Mouse (Mus musculus): Measurements from ENCODE around the gene Dmrtc1c2. TPM values are rescaled to one million over a fixed set of nuclear protein-coding genes. Genes with fewer than 3 reads are reported as not detected.
"Not testable (repeated sequence)": the region's sequence is repeated elsewhere in the genome, so short reads cannot be mapped to it uniquely, and the experiment has no call there.

Gene Dmrtc1c2
- not detected for total RNA-seq (2021)
- long read RNA-seq, experiment 1: 0 reads
- long read RNA-seq, experiment 2: 0 reads

GRCm38 (mm10) chrX:102854516-102854915 lies at the start of gene Dmrtc1c2:
Gene Dmrtc1c2 (minus strand): TSS chrX:102854616.
- H3K27ac ChIP-seq; intact Hi-C loops (cut with DNase I); DNase-seq (ENCODE audit: extremely low spot score in 1 of 2, low spot score in 2 of 2); H3K4me3 ChIP-seq: not testable (repeated sequence)

DNA sequence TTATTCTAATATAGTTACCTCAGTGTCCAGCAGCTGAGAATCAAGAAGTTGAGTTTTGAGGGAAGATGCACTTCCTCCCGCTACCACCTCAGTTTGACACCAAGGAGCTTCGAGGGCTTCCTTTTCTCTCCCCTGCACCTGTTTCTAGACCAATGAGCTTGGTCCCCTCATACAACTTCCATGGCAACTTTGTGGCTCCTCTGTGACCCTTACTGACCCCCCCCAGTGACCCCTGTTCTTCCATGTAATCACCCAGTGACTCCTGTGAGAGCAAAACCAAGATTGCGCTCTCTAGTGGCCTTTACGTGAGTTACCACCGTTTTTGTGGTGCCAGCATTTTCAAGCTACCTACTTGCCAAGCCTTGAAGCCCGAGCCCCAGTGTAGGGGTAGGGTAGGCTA lies 13.5 kb upstream of the Dmrtc1c2 start, which contains the start of gene 1700031F05Rik:
Gene 1700031F05Rik (minus strand): TSS at position 101 of the 400 bp plus-strand sequence.
- no peak within 1 kb of the TSS for H3K4me3 ChIP-seq
- no peak for TF ChIP-seq CTCF (IDR thresholded peaks at IDR 0.05)
- intact Hi-C loops (cut with DNase I): no loop called here
- DNase-seq (ENCODE audit: extremely low spot score in 1 of 2, low spot score in 2 of 2): no peak
- no peak within 1 kb of the TSS for H3K27ac ChIP-seq

DNA sequence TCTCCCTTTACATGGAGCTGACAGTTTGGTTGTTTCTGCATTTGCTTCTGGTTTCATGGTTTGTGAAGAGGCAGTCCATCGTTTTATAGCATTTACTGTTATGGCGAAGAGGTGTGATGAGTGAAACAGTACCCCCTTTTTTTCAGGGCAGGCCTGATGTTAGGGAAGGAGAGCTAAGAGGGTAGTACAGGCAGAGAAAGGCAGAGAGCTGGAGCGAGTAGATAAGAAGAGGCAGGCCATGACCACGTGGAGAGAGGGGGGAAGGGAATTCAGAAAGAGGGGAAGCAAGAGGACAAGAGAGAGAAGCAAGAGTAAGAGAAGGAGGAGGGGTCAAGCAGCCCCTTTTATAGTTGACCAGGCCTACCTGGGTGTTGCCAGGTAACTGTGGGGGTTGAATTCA lies 42.1 kb downstream of the Dmrtc1c2 start:
- intact Hi-C loops (cut with DNase I): no loop called here
- DNase-seq (ENCODE audit: extremely low spot score in 1 of 2, low spot score in 2 of 2): no peak
- H3K27ac ChIP-seq: no peak overlapping the region
- no peak for TF ChIP-seq CTCF (IDR thresholded peaks at IDR 0.05)
- no peak overlapping the region for H3K4me3 ChIP-seq

GRCm38 (mm10) chrX:102802663-102803062 lies 51.8 kb downstream of the Dmrtc1c2 start, which contains the start of gene Dmrtc1c1:
Gene Dmrtc1c1 (plus strand): TSS chrX:102802963.
- DNase-seq (ENCODE audit: extremely low spot score in 1 of 2, low spot score in 2 of 2); H3K4me3 ChIP-seq; H3K27ac ChIP-seq; intact Hi-C loops (cut with DNase I): not testable (repeated sequence)

Other genes with a start within 250 kb of the Dmrtc1c2 start
- 10 to 100 TPM; 18.2 to 19.1 TPM for gene Phka1, start 210.4 kb downstream of the Dmrtc1c2 start, total RNA-seq (2021)
- gene Gm3880, start 167.6 kb downstream of the Dmrtc1c2 start, total RNA-seq (2021): not detected
- not detected for gene Gm9112, start 147.0 kb downstream of the Dmrtc1c2 start, total RNA-seq (2021)
- not detected for gene Dmrtc1b, start 146.8 kb downstream of the Dmrtc1c2 start, total RNA-seq (2021)
- gene Dmrtc1c1, start 51.7 kb downstream of the Dmrtc1c2 start, total RNA-seq (2021): not detected
- gene 1700031F05Rik, start 13.4 kb upstream of the Dmrtc1c2 start, total RNA-seq (2021): not detected
- gene Dmrtc1a, start 54.1 kb upstream of the Dmrtc1c2 start, total RNA-seq (2021): 1 to 10 TPM; 5.4 to 6.2 TPM
- not detected for gene 1700011M02Rik, start 54.3 kb upstream of the Dmrtc1c2 start, total RNA-seq (2021)
- gene 1700018G05Rik, start 73.8 kb upstream of the Dmrtc1c2 start, total RNA-seq (2021): not detected

Data from left cerebral cortex, adult 2 months (tissue).